Mouse (Mus musculus) spleen, postnatal 36 days (tissue): ENCODE data around the gene Zkscan7.
"Not testable (repeated sequence)": the region's sequence is repeated elsewhere in the genome, so short reads cannot be mapped to it uniquely, and the experiment has no call there.

Source experiments
- DNase-seq, 2 experiments: peaks; one replicate each; pipeline ENCODE4 v3.0.0; 2022; ENCODE audit warnings: low spot score in 2 of 2, mixed read lengths in 1 of 2

Zkscan7 gene

DNA sequence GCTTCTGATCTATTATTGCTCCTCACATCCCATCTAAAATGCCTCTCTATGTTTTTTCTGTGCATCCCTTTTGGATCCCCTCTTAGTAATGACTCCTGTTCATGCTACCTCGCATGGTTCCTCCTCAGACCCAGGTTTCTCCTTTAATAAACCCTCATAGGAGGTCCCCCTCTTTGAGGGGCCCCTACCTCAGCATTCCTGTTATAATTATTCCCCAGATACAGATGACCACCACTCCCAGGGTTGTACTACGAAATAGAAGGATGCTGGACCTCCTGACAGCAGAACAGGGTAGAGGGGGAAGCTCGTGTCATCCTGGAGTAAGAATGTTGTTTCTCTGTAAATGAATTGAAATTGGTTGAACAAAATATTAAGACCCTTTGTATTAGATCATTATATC lies at the start of gene Zkscan7:
TSS of gene Zkscan7 (plus strand) at position 301 of the 400 bp plus-strand sequence.
- DNase-seq, result no peak

DNA sequence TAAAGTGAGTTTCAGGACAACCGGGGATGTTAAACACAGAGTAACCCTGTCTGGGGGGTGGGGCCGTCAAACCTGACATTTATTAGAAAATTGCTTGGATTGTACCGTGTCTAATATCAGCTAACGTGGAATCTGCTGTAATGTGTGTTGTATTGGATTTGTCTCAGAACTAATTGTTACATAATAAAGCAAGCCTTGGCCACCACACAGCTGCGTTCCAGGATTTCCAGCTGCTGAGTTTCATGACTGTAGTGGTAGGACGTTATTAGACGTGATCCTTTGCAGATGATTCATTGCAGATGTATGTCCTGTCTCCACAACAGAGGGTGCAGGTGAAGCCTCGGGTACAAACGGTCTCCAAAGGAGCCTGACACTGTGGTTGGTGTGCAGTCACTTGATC lies 49.4 kb upstream of the Zkscan7 start:
- no peak for DNase-seq

DNA sequence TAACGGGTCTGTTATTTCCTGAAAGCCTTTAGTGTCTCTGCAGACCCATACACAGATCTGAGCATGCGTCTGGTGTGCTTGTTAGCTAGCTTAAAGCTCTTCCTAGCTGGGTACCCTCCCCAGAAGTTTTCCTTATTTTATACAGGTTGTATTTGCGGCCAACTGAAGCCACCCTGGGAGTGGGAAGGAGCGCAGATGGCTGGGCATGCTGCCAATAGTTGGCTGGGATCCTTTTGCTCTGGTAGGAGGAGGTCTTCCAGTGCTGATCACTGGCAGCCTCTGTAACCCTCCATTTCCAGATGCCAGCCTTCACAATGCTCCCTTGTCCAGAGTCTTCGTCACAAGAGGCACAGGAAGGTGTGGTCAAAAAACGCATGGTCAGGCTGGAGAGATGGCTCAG lies 48.7 kb upstream of the Zkscan7 start:
- no peak for DNase-seq

DNA sequence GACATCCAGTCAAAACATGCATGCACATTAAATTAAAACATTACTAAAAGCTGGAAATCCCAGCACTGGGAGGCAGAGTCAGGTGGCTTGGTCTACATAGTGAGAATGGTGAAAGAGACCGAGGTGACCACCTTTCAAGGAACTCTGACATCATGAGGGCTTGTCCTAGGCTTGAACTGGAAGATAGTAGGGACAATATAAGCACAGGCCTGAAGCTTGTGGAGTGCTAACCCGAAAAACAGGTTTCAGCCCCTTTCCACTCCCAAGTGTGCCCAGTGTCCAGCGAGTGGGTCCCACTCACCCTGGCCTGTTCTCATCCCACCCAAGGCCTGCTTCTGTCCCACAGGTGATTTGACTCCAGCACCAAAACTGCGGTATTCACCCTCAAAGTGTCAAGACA lies 48.3 kb upstream of the Zkscan7 start:
- DNase-seq, result no peak

DNA sequence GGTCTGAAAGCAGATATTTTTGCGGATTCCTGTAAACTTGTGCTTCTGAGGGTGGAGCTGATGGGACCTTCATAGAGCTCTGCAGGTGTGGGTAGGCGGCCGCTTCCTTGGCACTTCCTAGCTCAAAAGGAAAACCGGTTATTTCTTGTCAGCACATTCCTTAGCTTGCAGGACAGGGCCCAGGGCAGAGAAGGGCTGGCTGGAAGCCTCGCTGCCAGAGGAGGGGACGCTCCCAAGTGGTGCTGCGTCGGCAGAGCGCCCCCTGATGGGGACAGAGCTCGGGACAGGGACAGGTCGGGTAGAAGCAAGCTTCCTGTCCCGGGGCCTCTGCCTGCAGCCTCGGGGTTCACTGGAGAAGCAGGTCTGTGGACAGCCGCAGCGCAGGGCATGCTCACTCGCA lies 47.8 kb upstream of the Zkscan7 start:
- DNase-seq, result peak in 1 of 2 experiments; percentile 10

DNA sequence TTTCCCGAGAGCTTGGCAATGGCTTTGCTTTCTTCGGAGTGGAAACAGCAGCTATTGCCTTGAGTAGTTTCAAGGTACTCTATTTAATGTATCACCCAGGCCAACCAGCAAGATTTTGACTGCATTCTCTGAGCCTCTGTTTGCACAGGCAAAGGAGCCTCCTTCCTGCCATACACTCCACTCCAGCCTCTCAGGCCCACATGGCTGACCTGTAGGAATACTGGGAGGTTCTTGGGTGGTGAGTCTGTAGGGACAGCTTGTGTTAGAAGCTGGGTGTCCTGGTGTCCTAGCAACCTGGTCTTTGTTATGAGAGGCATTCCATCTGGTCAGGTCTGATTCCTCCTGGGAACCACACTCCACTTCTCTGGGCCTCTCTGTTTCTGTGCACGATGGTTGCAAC lies 41.7 kb upstream of the Zkscan7 start, which contains the start of gene Gm35549:
TSS of gene Gm35549 (minus strand) at position 276 of the 400 bp plus-strand sequence.
- no peak for DNase-seq

DNA sequence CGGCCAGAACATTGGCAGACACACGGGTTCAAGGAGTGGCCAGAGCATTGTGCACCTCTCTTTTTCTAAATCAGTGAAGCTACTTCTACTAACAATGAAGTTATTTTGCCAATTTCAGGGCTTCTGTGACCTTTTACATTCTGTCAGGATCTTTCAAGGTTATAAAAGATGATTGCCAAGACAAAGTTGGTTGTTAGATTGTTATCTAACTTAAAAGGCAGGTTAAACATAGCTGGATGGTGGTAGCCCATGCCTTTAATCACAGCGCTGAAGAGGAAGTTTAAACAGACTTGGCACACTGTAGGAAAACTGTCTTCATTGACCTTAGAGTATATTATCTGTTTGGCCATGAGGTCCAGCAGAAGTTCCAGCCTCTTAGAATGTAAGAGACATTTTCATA lies 39.9 kb upstream of the Zkscan7 start:
- DNase-seq, result no peak

DNA sequence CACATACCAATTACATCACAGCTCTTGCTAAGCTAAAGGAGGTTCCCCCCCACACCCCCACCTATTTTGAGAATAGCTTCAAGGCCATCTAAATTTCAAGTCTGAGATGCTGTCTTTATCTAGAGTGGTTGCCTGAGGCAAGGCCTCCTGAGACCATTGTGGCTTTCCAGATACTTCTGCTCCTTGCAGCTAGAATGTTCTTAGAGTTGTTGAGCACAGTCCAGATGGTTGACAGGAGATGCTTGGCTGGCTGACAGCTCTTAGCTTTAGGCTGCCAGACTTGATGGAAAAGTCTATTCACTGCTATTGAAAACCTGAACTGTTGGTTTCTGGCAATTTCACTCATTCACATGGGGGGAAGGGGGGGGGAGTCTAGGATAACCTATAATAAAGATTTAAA lies 39.3 kb upstream of the Zkscan7 start:
- no peak for DNase-seq

DNA sequence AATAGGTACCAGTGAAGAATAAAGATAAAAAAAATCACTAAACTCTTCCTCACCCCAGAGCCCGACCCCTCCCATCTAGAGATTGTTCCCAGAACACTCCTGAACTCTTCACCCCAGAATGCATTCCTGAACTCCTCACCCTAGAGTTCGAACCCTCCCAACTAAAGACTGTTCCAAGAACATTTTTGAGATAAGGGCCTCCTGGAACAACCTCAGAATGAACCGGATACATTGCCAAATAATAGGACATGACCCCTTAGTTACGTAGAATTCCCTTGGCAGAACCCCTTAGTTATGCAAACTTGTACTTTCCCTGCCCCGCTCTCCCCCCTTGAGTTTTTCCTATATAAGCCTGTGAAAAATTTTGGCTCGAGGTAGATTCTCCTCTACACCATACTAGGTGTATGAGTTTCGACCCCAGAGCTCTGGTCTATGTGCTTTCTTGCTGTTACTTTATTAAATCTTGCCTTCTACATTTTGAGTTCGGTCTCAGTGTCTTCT lies 37.6 kb upstream of the Zkscan7 start:
- not testable (repeated sequence) for DNase-seq

DNA sequence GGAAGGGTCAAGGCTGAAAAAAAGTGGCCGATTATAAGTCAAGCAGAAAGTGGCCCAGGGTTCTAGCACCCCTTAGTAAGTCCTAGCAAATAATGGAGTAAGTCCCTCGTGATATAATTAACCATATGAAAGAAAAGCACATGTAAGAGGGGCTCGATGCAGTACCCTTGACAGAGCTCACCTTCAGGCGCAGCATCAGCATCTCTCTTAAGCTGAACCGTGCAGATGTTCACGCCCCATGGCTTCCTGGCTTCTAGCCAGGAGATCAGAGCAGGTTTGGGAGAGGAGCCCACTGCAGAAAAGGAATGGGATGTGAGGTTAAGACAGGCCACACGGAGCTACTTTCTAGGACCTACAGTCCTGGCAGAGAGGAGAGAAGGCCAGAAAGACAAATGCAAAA lies 31.0 kb upstream of the Zkscan7 start:
- no peak for DNase-seq

DNA sequence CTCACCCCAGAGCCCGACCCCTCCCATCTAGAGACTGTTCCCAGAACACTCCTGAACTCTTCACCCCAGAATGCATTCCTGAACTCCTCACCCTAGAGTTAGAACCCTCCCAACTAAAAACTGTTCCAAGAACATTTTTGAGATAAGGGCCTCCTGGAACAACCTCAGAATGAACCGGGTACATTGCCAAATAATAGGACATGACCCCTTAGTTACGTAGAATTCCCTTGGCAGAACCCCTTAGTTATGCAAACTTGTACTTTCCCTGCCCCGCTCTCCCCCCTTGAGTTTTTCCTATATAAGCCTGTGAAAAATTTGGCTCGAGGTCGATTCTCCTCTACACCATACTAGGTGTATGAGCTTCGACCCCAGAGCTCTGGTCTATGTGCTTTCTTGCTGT lies 30.3 kb upstream of the Zkscan7 start:
- not testable (repeated sequence) for DNase-seq

DNA sequence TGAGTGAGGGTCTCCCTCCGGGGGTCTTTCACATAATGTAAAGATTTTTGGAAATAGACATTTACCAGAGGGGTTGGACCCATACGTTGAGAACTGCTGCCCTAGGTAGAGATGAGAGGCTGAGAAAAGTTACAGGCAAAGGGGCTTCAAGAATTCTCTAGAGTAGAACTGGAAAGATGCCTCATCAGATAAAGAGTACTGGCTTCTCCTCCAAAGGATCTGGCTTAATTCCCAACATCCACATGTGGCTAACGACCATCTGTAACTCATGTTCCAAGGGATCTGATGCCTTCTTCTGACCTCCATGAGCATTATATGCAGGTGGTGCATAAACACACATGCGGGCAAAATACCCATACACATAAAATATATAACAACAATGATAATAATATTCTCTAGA lies 29.9 kb upstream of the Zkscan7 start:
- DNase-seq, result no peak

DNA sequence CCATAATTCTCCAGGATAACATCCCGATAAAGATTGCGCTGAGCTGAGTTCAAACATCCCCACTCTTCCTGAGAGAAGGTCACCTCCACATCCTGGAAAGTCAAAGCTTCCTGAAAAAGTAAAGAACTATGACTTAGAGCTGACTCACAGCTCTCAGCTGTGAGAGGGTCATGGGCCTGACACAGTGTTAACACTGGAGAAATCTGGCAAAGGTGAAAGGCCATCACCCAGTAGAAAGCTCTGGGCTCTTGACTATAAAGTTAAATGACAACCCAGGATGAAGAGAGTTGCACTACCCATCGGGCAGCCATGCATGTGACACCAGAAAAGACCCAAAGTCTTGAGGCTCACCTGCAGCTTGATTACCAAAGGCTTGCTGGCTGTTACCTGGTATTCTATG lies 28.8 kb upstream of the Zkscan7 start:
- DNase-seq, result no peak

DNA sequence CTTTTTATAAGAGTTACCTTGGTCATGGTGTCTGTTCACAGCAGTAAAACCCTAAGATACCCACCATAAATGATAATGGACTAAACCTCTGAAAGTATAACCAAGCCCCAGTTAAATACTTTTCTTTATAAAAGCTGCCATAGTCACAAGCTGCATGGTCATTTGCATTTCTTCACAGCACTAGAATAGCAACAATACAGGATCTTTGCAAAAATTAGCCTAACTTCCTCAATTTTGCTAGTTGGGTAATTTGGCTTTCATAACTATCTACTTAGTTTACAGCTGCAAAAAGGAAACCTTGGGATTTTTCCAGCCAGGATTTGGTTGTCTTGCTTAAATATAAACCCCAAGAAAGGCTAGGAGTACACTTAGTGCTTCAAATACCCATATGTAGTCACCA lies 24.7 kb upstream of the Zkscan7 start:
- DNase-seq, result no peak

DNA sequence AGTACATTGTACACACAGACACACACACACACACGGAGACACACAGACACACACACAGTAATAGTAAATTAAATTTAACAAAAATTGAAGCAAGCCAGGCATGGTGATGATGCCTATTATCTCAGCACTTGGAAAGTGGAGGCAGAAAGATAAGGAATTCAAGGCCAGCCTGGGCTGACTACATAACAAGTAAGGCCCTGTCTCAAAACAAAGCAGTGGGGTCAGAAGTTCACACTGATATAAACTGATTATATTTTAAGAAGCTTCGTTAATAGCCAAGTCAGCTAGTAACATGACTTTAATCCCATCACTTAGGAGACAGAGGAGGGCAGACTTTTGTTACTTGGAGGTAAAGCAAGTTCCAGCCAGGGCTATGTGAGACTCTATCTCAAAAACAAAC lies 21.8 kb upstream of the Zkscan7 start:
- no peak for DNase-seq

DNA sequence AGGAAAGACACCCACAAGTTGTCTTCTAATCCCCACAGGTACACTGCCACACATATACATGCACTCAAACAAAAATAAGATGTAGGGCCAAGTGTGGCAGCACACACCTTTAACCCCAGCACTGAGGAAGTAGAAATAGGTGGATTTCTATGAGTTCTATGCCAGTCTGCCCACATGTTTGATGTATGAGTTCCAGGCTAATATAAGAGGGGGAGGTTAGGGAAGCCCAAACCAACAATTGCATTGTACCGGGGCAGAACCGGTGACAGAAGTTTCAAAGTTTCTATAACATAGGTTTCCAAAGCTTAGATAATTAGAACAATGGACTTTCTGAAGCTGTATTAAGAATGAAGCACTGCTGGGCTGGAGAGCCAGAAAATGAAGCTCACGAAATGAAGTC lies 20.6 kb upstream of the Zkscan7 start:
- no peak for DNase-seq

DNA sequence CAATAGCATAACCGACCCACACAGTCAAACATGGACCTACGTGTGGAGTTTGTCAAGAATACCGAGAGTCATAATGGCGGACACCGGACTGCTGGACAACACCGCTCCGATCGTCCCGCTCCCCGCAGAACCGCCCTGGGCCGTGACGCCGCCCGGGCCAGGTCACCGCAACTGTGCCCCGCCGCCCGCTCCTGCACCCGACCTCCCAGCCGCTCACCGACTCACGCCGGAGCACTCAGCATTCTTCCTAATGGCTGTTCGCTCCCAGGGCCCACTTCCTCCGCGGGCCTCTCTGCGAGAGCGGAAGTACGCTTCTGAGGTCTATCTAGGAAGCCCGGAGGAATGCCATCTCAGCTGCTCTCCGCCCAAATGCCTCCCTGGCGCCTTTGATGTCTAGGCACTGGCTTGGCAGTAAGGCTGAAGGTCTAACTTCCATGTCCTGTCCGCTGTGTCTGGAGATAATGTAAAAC lies 19.8 kb upstream of the Zkscan7 start, which contains the start of gene Zfp445:
TSS of gene Zfp445 (minus strand) at position 310 of the 470 bp plus-strand sequence.
- peak; percentile 77 to 79 for DNase-seq

DNA sequence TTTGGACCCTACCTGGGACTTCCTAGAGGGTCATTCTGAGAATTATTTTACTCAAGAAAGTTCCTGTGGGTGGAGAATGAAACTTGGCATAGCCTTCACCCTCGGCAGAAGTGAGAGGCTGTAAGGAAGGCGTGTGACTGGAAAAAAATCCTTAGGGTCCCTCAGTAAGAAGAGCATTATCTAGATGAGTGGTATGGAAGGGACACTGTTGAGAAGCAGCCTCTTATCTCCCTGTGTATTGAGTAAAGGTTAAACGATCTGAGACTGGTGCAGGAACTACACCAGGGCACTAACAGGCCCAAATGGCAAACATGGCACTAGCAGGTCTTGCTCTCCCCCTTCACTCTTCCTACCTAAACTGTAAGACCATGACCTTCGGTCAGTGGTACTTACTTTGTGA lies 19.3 kb upstream of the Zkscan7 start:
- no peak for DNase-seq

DNA sequence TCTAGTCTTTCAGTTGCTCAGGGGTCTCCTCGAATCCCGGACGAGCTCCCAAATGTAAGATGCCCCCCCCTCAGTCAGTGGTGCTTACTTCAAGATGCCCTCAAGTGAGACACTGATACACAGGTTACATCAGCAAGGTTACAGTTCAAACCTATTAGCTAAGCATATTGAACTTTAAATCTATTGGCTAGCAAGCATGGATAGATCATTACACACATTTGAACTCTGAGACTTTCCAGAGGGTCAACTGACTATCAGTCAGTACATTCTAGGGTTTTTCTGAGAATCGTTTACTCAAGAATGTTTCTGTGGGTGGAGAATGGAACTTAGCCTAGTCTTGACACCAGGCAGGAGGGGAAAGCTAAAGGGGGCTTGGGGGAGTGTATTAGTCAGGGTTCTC lies 12.9 kb upstream of the Zkscan7 start:
- DNase-seq, result no peak

DNA sequence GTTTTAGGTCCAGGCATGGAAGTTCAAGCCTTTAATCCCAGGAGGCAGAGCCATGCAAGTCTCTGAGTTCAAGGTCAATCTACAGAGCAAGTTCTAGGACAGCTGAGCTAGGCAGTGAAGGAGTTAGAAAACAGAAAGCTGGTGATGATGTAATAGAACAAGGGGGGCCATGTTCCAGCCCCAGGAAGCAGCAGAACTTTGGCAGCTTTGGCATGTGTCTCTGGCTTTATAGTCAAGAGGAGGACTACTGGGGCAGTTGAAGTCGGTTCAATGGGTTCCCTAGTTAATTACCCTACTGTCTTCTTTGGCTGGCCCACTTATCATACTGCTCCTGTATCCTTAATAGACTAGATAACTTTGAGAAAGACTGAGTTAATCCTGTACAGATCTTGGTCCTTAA lies 10.8 kb upstream of the Zkscan7 start:
- no peak for DNase-seq

DNA sequence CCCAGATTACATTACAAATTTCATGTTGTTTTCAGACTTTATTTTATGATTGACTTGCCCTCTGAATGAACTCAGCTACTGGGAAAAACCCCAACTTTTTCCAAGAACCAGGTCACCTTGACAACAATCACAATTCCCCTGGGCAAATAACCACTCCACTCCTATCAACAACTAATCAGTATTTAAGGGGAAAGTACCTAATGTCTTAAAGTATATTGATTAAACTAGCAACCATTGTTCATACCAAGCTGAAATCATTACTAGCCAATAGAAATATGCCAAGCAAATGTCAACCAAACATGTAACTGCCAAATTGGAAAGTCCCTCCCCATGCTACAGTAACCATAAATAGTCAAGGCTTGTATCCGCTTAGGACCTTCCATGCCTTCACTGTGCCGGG lies 10.3 kb upstream of the Zkscan7 start:
- DNase-seq, result no peak

DNA sequence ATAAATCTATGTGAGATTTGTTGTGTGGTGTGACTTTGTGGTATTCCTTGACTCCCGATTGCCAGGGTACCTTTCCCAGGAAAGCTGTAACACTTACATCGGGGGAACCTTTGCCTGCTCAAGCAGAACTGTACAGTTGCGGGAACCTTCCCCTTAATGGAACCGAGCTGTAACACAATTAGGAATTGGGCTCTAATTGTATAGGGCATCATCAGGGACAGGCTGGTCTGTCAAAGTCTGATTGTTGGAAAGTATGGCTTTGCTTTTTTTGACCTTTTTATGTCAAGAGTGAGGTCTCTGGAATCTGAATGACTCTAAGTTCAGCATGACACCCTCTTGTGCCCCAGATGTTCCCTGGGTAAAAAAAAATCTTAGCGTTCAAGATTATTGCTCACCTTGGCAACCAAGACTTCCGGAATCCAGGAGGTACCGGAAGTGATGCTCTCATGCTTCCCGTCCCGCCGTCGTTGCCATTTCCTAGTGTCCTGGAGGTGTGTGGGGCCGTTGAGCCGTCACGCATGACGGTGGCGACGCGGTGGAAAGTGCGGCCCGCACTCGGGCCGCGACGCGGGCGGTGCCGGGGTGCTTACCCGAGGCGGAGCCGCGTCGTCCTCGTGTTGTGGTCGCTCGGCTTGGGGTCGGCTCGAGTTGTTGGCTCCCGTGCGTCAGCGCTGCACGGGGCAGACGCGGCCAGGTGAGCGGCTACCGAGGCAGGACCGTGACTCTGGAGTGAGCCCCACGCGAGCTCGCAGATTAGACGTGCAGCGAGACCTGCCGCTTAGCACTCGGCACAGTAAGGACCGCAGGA lies 1.1 kb downstream of the Zkscan7 start:
- peak; percentile 56 to 59 for DNase-seq

DNA sequence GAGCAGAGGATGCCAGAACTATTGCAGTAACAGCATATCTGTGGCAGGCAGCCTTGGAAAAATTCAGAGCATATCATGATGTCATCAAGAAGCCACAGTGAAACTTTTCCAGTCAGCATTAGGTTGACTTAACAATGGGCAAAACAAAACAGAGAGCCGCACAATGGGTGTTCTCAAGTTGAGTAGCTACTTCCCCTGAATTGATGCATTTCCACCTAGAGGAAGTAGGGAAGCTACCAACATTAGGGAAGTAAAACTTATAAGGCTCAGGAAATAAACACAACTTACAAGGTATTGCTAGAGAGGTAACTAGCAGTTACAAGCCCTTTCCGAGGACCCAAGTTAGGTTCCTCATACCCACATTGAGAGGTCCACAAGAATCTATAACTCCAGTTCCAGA lies 15.6 kb downstream of the Zkscan7 start:
- no peak for DNase-seq
